Mouse (Mus musculus) spleen, adult 2 months (tissue): ENCODE measurements around the gene Klhl30.

Experiments
- CTCF ChIP-seq: fragments of 200-500 bp; IDR thresholded peaks from 2 replicates; pipeline ENCODE4 v1.5.1; 2011; ENCODE audit warnings: mild to moderate bottlenecking, inconsistent platforms; ENCODE audit not compliant: insufficient read depth, insufficient read length, insufficient replicate concordance; ENCODE audit errors: extremely low read depth
- POLR2A ChIP-seq: fragments of 200-500 bp; IDR thresholded peaks from 2 replicates; pipeline ENCODE4 v1.6.1; 2011; ENCODE audit warnings: low read depth, low read length, inconsistent platforms

- TF ChIP-seq POLR2A: no peak
- no peak for TF ChIP-seq CTCF
Measured at GRCm38 (mm10) chr1:91344921-91345685, 5.7 kb upstream of the Klhl30 start.
